Mouse (Mus musculus): Measurements from ENCODE around the gene Eepd1. TPM values are rescaled to one million over a fixed set of nuclear protein-coding genes. Genes with fewer than 3 reads are reported as not detected.

Eepd1 gene
- polyA plus RNA-seq, 1 experiment from 2014 or later, result 6.9 TPM

DNA sequence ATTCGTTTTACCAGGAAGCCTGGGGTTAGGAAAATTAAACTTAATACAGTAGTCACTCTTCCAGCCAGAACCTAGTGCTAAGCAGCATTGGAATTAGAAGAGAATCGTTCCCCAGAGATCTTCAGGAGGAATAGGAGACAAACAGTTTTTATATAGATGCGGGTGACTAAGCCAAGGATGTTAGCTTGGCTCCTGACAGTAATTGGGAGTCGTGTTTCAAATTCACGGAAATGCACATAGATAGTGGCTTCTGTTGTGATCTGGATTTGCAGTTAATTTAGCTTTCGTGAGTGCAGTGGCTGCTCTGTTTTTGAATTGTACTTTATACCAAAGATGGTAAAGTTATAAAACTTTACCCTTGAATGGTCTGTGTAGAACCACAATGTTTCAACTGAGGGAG is 73.9 kb downstream of the Eepd1 start:
- Histone ChIP-seq H3K4me1 (ENCODE audit: control insufficient read depth, insufficient read depth, low read length) (no peaks in the 10 kb centered on the region), H3K9me3 (ENCODE audit: control insufficient read depth, low read length) (no peaks in the 10 kb centered on the region), H3K9ac (replicated peaks; ENCODE audit: low read length) (no peak overlapping the region), H3K4me3 (replicated peaks; ENCODE audit: low read depth, low read length) (no peak overlapping the region), H3K27me3 (ENCODE audit: control insufficient read depth, insufficient read depth, low read length) (no peaks in the 10 kb centered on the region), H3K4me2 (ENCODE audit: low read length) (no peak overlapping the region), H3K36me3 (ENCODE audit: control insufficient read depth, insufficient read depth, low read length) (no peaks in the 10 kb centered on the region), H3K27ac (replicated peaks; ENCODE audit: low read depth, low read length) (no peak overlapping the region)
- no peak for DNase-seq
- 86% methylated on average over 6 of the region's 6 CpGs for WGBS
- no peak for ATAC-seq (ENCODE audit: low FRiP score, low TSS enrichment)

DNA sequence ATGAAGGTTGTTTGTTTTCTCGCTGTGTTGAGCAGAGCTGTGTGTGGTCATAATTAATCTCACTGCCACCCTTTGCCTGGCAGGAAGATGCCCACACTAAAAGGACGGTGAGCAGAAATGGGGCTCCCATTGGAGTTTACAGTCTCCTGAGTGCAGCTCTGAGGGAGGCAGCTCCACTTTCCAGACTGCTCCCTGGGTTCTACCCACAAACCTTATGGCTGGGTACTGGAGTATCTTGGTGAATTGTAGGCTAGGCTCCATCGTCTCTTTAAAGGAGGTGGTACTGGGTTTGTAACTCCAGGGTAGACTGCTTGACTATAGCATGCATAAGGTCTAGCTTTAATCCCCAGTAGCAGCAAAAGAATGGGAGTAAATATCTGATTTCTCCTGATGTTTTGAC is 74.7 kb downstream of the Eepd1 start:
- 95% methylated on average over 3 of the region's 3 CpGs for WGBS
- Histone ChIP-seq H3K4me2 (ENCODE audit: low read length) (no peak overlapping the region), H3K9ac (replicated peaks; ENCODE audit: low read length) (no peak overlapping the region), H3K4me1 (ENCODE audit: control insufficient read depth, insufficient read depth, low read length) (no peaks in the 10 kb centered on the region), H3K27me3 (ENCODE audit: control insufficient read depth, insufficient read depth, low read length) (no peaks in the 10 kb centered on the region), H3K27ac (replicated peaks; ENCODE audit: low read depth, low read length) (no peak overlapping the region), H3K9me3 (ENCODE audit: control insufficient read depth, low read length) (no peaks in the 10 kb centered on the region), H3K4me3 (replicated peaks; ENCODE audit: low read depth, low read length) (no peak overlapping the region), H3K36me3 (ENCODE audit: control insufficient read depth, insufficient read depth, low read length) (no peaks in the 10 kb centered on the region)
- no peak for DNase-seq
- no peak for ATAC-seq (ENCODE audit: low FRiP score, low TSS enrichment)

GRCm38 (mm10) chr9:25557378-25557777 is 76.0 kb downstream of the Eepd1 start:
- WGBS, result 96% methylated on average over 2 of the region's 2 CpGs
- H3K27ac ChIP-seq (replicated peaks; ENCODE audit: low read depth, low read length), result no peak overlapping the region
- H3K4me2 ChIP-seq (ENCODE audit: low read length), result no peak overlapping the region
- DNase-seq (no peak), ATAC-seq (ENCODE audit: low FRiP score, low TSS enrichment) (no peak)
- H3K9me3 ChIP-seq (ENCODE audit: control insufficient read depth, low read length), result no peaks in the 10 kb centered on the region
- no peaks in the 10 kb centered on the region for H3K27me3 ChIP-seq (ENCODE audit: control insufficient read depth, insufficient read depth, low read length)
- H3K36me3 ChIP-seq (ENCODE audit: control insufficient read depth, insufficient read depth, low read length), result no peaks in the 10 kb centered on the region
- H3K4me1 ChIP-seq (ENCODE audit: control insufficient read depth, insufficient read depth, low read length), result no peaks in the 10 kb centered on the region
- no peak overlapping the region for H3K4me3 ChIP-seq (replicated peaks; ENCODE audit: low read depth, low read length)
- H3K9ac ChIP-seq (replicated peaks; ENCODE audit: low read length), result no peak overlapping the region

GRCm38 (mm10) chr9:25558834-25559233 is 77.5 kb downstream of the Eepd1 start:
- H3K4me3 ChIP-seq (replicated peaks; ENCODE audit: low read depth, low read length), result no peak overlapping the region
- no peaks in the 10 kb centered on the region for H3K4me1 ChIP-seq (ENCODE audit: control insufficient read depth, insufficient read depth, low read length)
- no peak overlapping the region for H3K27ac ChIP-seq (replicated peaks; ENCODE audit: low read depth, low read length)
- WGBS, result 86% methylated on average over 3 of the region's 3 CpGs
- no peak overlapping the region for H3K4me2 ChIP-seq (ENCODE audit: low read length)
- H3K9ac ChIP-seq (replicated peaks; ENCODE audit: low read length), result no peak overlapping the region
- H3K27me3 ChIP-seq (ENCODE audit: control insufficient read depth, insufficient read depth, low read length), result no peaks in the 10 kb centered on the region
- no peaks in the 10 kb centered on the region for H3K36me3 ChIP-seq (ENCODE audit: control insufficient read depth, insufficient read depth, low read length)
- H3K9me3 ChIP-seq (ENCODE audit: control insufficient read depth, low read length), result no peaks in the 10 kb centered on the region
- no peak for ATAC-seq (ENCODE audit: low FRiP score, low TSS enrichment)
- DNase-seq, result no peak

GRCm38 (mm10) chr9:25560016-25560758 is 78.8 kb downstream of the Eepd1 start:
- no peak overlapping the region for H3K4me3 ChIP-seq (replicated peaks; ENCODE audit: low read depth, low read length)
- whole genome bisulfite sequencing, result 91% methylated on average over 9 of the region's 9 CpGs
- ATAC-seq (ENCODE audit: low FRiP score, low TSS enrichment) (no peak), DNase-seq (no peak)
- no peaks in the 10 kb centered on the region for H3K9me3 ChIP-seq (ENCODE audit: control insufficient read depth, low read length)
- no peaks in the 10 kb centered on the region for H3K36me3 ChIP-seq (ENCODE audit: control insufficient read depth, insufficient read depth, low read length)
- H3K9ac ChIP-seq (replicated peaks; ENCODE audit: low read length), result no peak overlapping the region
- no peak overlapping the region for H3K4me2 ChIP-seq (ENCODE audit: low read length)
- H3K27ac ChIP-seq (replicated peaks; ENCODE audit: low read depth, low read length), result no peak overlapping the region
- H3K27me3 ChIP-seq (ENCODE audit: control insufficient read depth, insufficient read depth, low read length), result no peaks in the 10 kb centered on the region
- H3K4me1 ChIP-seq (ENCODE audit: control insufficient read depth, insufficient read depth, low read length), result no peaks in the 10 kb centered on the region

- no peak overlapping the region for H3K4me3 ChIP-seq (replicated peaks; ENCODE audit: low read depth, low read length)
- H3K9ac ChIP-seq (replicated peaks; ENCODE audit: low read length), result no peak overlapping the region
- H3K27ac ChIP-seq (replicated peaks; ENCODE audit: low read depth, low read length), result no peak overlapping the region
- no peaks in the 10 kb centered on the region for H3K9me3 ChIP-seq (ENCODE audit: control insufficient read depth, low read length)
- no peaks in the 10 kb centered on the region for H3K4me1 ChIP-seq (ENCODE audit: control insufficient read depth, insufficient read depth, low read length)
- 100% methylated on average over 1 of the region's 1 CpGs for WGBS
- no peaks in the 10 kb centered on the region for H3K27me3 ChIP-seq (ENCODE audit: control insufficient read depth, insufficient read depth, low read length)
- DNase-seq (no peak), ATAC-seq (ENCODE audit: low FRiP score, low TSS enrichment) (no peak)
- H3K4me2 ChIP-seq (ENCODE audit: low read length), result no peak overlapping the region
- no peaks in the 10 kb centered on the region for H3K36me3 ChIP-seq (ENCODE audit: control insufficient read depth, insufficient read depth, low read length)
Observed at GRCm38 (mm10) chr9:25561143-25561542, 79.8 kb downstream of the Eepd1 start.

GRCm38 (mm10) chr9:25563806-25564205 is 82.5 kb downstream of the Eepd1 start:
- DNase-seq (no peak), ATAC-seq (ENCODE audit: low FRiP score, low TSS enrichment) (no peak)
- Histone ChIP-seq H3K9ac (replicated peaks; ENCODE audit: low read length) (no peak overlapping the region), H3K4me1 (ENCODE audit: control insufficient read depth, insufficient read depth, low read length) (no peaks in the 10 kb centered on the region), H3K4me2 (ENCODE audit: low read length) (no peak overlapping the region), H3K4me3 (replicated peaks; ENCODE audit: low read depth, low read length) (no peak overlapping the region), H3K27ac (replicated peaks; ENCODE audit: low read depth, low read length) (no peak overlapping the region), H3K27me3 (ENCODE audit: control insufficient read depth, insufficient read depth, low read length) (no peaks in the 10 kb centered on the region), H3K36me3 (ENCODE audit: control insufficient read depth, insufficient read depth, low read length) (no peaks in the 10 kb centered on the region), H3K9me3 (ENCODE audit: control insufficient read depth, low read length) (no peaks in the 10 kb centered on the region)
- WGBS, result 70% methylated on average over 4 of the region's 4 CpGs

DNA sequence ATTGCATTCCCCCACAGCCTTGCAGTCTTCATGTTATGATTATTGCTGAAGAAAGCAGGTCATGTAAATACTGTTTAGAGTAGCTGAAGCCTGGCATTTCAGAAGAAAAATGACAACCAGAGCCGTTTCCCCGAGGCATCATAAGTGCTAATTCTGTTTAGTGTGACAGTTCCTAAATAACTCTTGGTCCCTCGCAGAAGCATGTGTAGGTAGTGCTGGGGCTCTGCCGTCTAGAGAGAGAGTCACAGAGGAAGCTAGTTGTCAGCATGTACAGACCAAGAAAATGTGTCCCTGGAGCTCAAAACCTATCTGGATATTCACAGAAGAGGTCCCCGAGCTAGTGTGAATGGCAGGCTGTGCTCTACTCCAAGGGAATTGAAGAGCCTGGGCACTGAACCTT is 85.7 kb downstream of the Eepd1 start:
- 77% methylated on average over 5 of the region's 5 CpGs for WGBS
- Histone ChIP-seq H3K4me3 (replicated peaks; ENCODE audit: low read depth, low read length) (no peak overlapping the region), H3K9ac (replicated peaks; ENCODE audit: low read length) (no peak overlapping the region), H3K4me2 (ENCODE audit: low read length) (no peak overlapping the region), H3K27ac (replicated peaks; ENCODE audit: low read depth, low read length) (no peak overlapping the region), H3K36me3 (ENCODE audit: control insufficient read depth, insufficient read depth, low read length) (no peaks in the 10 kb centered on the region), H3K4me1 (ENCODE audit: control insufficient read depth, insufficient read depth, low read length) (no peaks in the 10 kb centered on the region), H3K9me3 (ENCODE audit: control insufficient read depth, low read length) (no peaks in the 10 kb centered on the region), H3K27me3 (ENCODE audit: control insufficient read depth, insufficient read depth, low read length) (no peaks in the 10 kb centered on the region)
- DNase-seq (peak; percentile 6), ATAC-seq (ENCODE audit: low FRiP score, low TSS enrichment) (no peak)

DNA sequence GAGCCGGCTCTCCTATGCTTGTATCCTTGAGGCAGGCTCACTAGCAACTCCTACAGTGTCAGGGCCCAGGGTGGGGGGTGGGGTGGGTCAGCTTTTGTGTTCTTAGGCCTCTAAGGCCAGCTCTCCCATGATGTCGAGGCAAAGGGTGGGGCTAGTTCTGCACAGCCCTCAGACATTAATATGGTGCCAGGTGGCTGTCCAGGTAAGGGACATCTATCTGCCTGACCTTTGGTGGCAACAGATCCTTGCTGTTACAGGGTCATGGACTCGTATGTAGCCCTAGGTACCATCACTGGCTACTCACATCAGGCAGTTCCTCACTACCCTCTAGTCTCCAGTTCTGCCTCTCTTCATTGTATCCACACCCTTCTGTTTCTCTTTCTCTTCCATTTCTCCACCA is 87.4 kb downstream of the Eepd1 start:
- H3K9ac ChIP-seq (replicated peaks; ENCODE audit: low read length), result no peak overlapping the region
- no peak overlapping the region for H3K4me2 ChIP-seq (ENCODE audit: low read length)
- DNase-seq, result no peak
- H3K4me3 ChIP-seq (replicated peaks; ENCODE audit: low read depth, low read length), result no peak overlapping the region
- WGBS, result 78% methylated on average over 3 of the region's 3 CpGs
- H3K4me1 ChIP-seq (ENCODE audit: control insufficient read depth, insufficient read depth, low read length), result no peaks in the 10 kb centered on the region
- H3K36me3 ChIP-seq (ENCODE audit: control insufficient read depth, insufficient read depth, low read length), result no peaks in the 10 kb centered on the region
- no peaks in the 10 kb centered on the region for H3K9me3 ChIP-seq (ENCODE audit: control insufficient read depth, low read length)
- H3K27ac ChIP-seq (replicated peaks; ENCODE audit: low read depth, low read length), result no peak overlapping the region
- no peaks in the 10 kb centered on the region for H3K27me3 ChIP-seq (ENCODE audit: control insufficient read depth, insufficient read depth, low read length)
- no peak for ATAC-seq (ENCODE audit: low FRiP score, low TSS enrichment)
